Mouse (Mus musculus) naive thymus-derived CD4-positive, alpha-beta T cell, adult 2 months (primary cell): Measurements from ENCODE around the gene AI837181.

Experiments
- DNase-seq: peaks from one replicate; pipeline ENCODE4 v3.0.0-alpha.2; 2011; ENCODE audit warnings: low read depth

The AI837181 gene

DNA sequence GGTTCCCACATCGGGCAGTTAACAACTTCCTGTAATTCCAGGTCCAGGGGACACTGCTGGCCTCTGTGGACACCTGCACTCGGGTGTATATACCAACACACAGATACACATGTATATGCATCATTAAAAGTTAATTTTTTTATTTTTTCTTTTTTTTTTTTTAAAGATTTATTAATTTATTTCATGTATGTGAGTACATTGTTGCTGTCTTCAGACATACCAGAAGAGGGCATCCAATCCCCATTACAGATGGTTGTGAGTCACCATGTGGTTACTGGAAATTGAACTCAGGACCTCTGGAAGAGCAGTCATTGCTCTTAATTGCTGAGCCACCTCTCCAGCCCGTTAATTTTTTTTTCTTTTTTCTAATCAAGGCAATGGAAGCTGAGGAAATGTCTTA lies 47.9 kb downstream of the AI837181 start:
- no peak for DNase-seq

GRCm38 (mm10) chr19:5473720-5474119 lies 48.8 kb downstream of the AI837181 start, which contains the start of gene Efemp2:
TSS of gene Efemp2 (plus strand) at chr19:5473954.
- DNase-seq, result peak; percentile 53

- DNase-seq, result no peak
These were observed 49.5 kb downstream of the AI837181 start for GRCm38 (mm10) chr19:5474281-5475068.

GRCm38 (mm10) chr19:5475069-5475714 lies 50.2 kb downstream of the AI837181 start:
- DNase-seq, result no peak
